Mouse (Mus musculus): ENCODE measurements around the gene Rrp1b. TPM values are rescaled to one million over a fixed set of nuclear protein-coding genes. Genes with fewer than 3 reads are reported as not detected.
A peak's percentile ranks its signal among the peaks of the same experiment; 100 is the strongest.
"Not testable (repeated sequence)": the region's sequence is repeated elsewhere in the genome, so short reads cannot be mapped to it uniquely, and the experiment has no call there.

Gene Rrp1b
- polyA plus RNA-seq, 1 experiment from 2014 or later, result 73.2 TPM

DNA sequence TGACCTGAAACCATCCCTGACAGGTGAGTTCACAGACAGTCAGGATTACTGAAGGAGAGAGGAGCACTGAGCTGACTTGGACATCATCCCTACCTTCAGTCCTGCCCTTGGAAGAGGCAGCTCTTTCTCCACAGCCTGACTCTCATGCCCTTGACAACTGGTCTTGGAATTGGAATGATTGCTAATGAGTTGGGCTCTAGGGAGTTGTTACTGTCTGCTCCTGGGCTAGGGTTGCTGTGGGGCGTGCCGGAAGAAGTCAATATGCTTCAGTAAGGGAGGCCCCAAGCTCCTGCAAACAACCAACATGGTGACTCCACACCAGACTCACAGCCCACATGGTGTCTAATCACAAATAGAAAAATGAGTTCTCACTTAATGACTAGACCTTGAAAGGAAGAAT lies 21.9 kb downstream of the Rrp1b start:
- Histone ChIP-seq H3K4me2 (ENCODE audit: low read length) (no peak overlapping the region), H3K9ac (ENCODE audit: low read length) (no peak overlapping the region), H3K4me1 (replicated peaks; ENCODE audit: control insufficient read depth, insufficient read depth, low read length) (no peaks in the 10 kb centered on the region), H3K9me3 (ENCODE audit: control insufficient read depth, low read length) (no peaks in the 10 kb centered on the region), H3K36me3 (ENCODE audit: control insufficient read depth, insufficient read depth, low read length) (peaks cover 92% of the 10 kb centered on the region), H3K27ac (ENCODE audit: low read depth) (no peak overlapping the region), H3K27me3 (replicated peaks; ENCODE audit: control insufficient read depth, insufficient read depth, low read length) (no peaks in the 10 kb centered on the region), H3K4me3 (ENCODE audit: low read depth, low read length) (no peak overlapping the region)
- ATAC-seq (replicated peaks; ENCODE audit: low FRiP score, low TSS enrichment, low read depth) (no peak), DNase-seq (ENCODE audit: low spot score) (no peak)
- 96% methylated on average over 2 of the region's 2 CpGs for WGBS

- 88% methylated on average over 2 of the region's 2 CpGs for WGBS
- no peak overlapping the region for H3K4me2 ChIP-seq (ENCODE audit: low read length)
- H3K9me3 ChIP-seq (ENCODE audit: control insufficient read depth, low read length), result no peaks in the 10 kb centered on the region
- H3K4me3 ChIP-seq (ENCODE audit: low read depth, low read length), result no peak overlapping the region
- no peak for ATAC-seq (replicated peaks; ENCODE audit: low FRiP score, low TSS enrichment, low read depth)
- H3K4me1 ChIP-seq (replicated peaks; ENCODE audit: control insufficient read depth, insufficient read depth, low read length), result no peaks in the 10 kb centered on the region
- H3K9ac ChIP-seq (ENCODE audit: low read length), result no peak overlapping the region
- H3K36me3 ChIP-seq (ENCODE audit: control insufficient read depth, insufficient read depth, low read length), result peaks cover 79% of the 10 kb centered on the region
- H3K27ac ChIP-seq (ENCODE audit: low read depth), result no peak overlapping the region
- no peaks in the 10 kb centered on the region for H3K27me3 ChIP-seq (replicated peaks; ENCODE audit: control insufficient read depth, insufficient read depth, low read length)
- no peak for DNase-seq (ENCODE audit: low spot score)
Observed at GRCm38 (mm10) chr17:32059084-32059483, 23.2 kb downstream of the Rrp1b start.

GRCm38 (mm10) chr17:32061219-32061618 lies 25.3 kb downstream of the Rrp1b start:
- no peak overlapping the region for H3K4me3 ChIP-seq (ENCODE audit: low read depth, low read length)
- no peak for ATAC-seq (replicated peaks; ENCODE audit: low FRiP score, low TSS enrichment, low read depth)
- 96% methylated on average over 14 of the region's 14 CpGs for WGBS
- H3K9me3 ChIP-seq (ENCODE audit: control insufficient read depth, low read length), result no peaks in the 10 kb centered on the region
- no peak overlapping the region for H3K27ac ChIP-seq (ENCODE audit: low read depth)
- H3K9ac ChIP-seq (ENCODE audit: low read length), result no peak overlapping the region
- H3K4me2 ChIP-seq (ENCODE audit: low read length), result no peak overlapping the region
- peaks cover 60% of the 10 kb centered on the region for H3K36me3 ChIP-seq (ENCODE audit: control insufficient read depth, insufficient read depth, low read length)
- no peak for DNase-seq (ENCODE audit: low spot score)
- no peaks in the 10 kb centered on the region for H3K4me1 ChIP-seq (replicated peaks; ENCODE audit: control insufficient read depth, insufficient read depth, low read length)
- H3K27me3 ChIP-seq (replicated peaks; ENCODE audit: control insufficient read depth, insufficient read depth, low read length), result no peaks in the 10 kb centered on the region

DNA sequence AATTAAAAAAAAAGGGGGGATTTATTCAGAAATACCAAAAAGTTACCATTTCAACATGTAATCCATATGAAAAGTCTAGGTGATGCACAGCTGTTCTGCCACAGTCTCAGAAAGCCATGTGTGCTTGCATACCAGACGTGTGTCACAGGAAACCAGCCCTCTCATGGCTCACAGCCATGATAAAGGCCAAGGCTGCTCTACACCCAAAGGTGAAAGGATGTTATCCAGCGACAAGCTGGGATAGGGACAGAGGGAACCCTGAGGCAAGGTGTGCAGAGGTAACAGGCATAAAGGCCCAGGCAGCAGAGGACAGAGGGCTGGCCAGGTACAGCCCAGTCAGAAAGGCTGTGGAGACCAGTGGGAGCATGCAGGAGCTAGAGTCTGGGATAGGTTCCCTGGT lies 27.8 kb downstream of the Rrp1b start:
- no peaks in the 10 kb centered on the region for H3K9me3 ChIP-seq (ENCODE audit: control insufficient read depth, low read length)
- no peak for DNase-seq (ENCODE audit: low spot score)
- 76% methylated on average over 2 of the region's 2 CpGs for WGBS
- H3K27ac ChIP-seq (ENCODE audit: low read depth), result no peak overlapping the region
- H3K4me3 ChIP-seq (ENCODE audit: low read depth, low read length), result no peak overlapping the region
- H3K4me2 ChIP-seq (ENCODE audit: low read length), result no peak overlapping the region
- H3K9ac ChIP-seq (ENCODE audit: low read length), result no peak overlapping the region
- H3K36me3 ChIP-seq (ENCODE audit: control insufficient read depth, insufficient read depth, low read length), result peaks cover 36% of the 10 kb centered on the region
- H3K4me1 ChIP-seq (replicated peaks; ENCODE audit: control insufficient read depth, insufficient read depth, low read length), result no peaks in the 10 kb centered on the region
- no peaks in the 10 kb centered on the region for H3K27me3 ChIP-seq (replicated peaks; ENCODE audit: control insufficient read depth, insufficient read depth, low read length)
- no peak for ATAC-seq (replicated peaks; ENCODE audit: low FRiP score, low TSS enrichment, low read depth)

DNA sequence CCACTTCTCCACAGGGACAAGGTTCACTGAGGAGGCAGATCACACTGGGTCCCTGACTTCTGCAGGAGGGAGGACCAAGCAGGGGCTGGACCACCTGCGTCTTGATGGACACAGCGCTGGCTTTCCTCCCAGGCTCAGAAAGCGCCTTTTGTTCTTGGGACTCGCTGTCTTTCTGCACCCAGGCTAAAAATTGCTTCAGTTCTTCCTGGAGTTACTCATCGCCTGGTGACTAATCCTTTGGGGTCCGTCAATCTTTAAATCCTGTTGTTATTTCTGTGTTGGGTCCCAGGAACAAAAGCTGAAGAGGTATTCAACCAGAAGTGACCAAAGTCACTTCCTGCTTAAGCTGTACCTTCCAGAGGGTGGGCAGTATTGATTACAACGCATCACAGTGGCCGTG lies 28.9 kb downstream of the Rrp1b start:
- H3K4me1 ChIP-seq (replicated peaks; ENCODE audit: control insufficient read depth, insufficient read depth, low read length); ATAC-seq (replicated peaks; ENCODE audit: low FRiP score, low TSS enrichment, low read depth); H3K4me2 ChIP-seq (ENCODE audit: low read length); H3K27ac ChIP-seq (ENCODE audit: low read depth); H3K9me3 ChIP-seq (ENCODE audit: control insufficient read depth, low read length); H3K27me3 ChIP-seq (replicated peaks; ENCODE audit: control insufficient read depth, insufficient read depth, low read length); H3K4me3 ChIP-seq (ENCODE audit: low read depth, low read length); DNase-seq (ENCODE audit: low spot score); H3K9ac ChIP-seq (ENCODE audit: low read length): not testable (repeated sequence)
- H3K36me3 ChIP-seq (ENCODE audit: control insufficient read depth, insufficient read depth, low read length), result peaks cover 25% of the 10 kb centered on the region
- 73% methylated on average over 8 of the region's 8 CpGs for WGBS

- ATAC-seq (replicated peaks; ENCODE audit: low FRiP score, low TSS enrichment, low read depth), result no peak
- WGBS, result 64% methylated on average over 9 of the region's 9 CpGs
Observed at GRCm38 (mm10) chr17:32067541-32067940, 31.6 kb downstream of the Rrp1b start.

DNA sequence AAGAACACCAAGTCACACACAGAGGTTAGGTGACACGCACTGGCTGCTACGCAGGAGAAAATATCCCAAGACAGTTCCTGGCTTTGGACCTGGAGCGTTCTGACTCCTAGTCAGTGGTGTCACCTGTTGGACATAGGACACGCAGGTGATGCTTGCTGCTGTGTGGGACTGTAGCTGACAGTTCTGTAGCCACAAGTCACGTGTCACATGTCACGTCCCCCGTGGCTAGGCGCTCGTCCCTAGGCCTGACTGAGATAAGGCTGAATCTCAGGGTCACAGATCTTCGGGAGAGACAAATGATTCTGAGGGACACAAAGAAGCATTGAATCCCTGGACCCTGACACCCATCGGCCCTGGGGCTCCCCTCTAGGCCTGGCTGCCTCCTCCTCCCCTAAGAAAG lies 32.5 kb downstream of the Rrp1b start:
- H3K4me3 ChIP-seq (ENCODE audit: low read depth, low read length), result no peak overlapping the region
- DNase-seq (ENCODE audit: low spot score), result no peak
- ATAC-seq (replicated peaks; ENCODE audit: low FRiP score, low TSS enrichment, low read depth), result no peak
- 87% methylated on average over 11 of the region's 11 CpGs for WGBS
- H3K36me3 ChIP-seq (ENCODE audit: control insufficient read depth, insufficient read depth, low read length), result no peaks in the 10 kb centered on the region
- no peak overlapping the region for H3K4me2 ChIP-seq (ENCODE audit: low read length)
- H3K9ac ChIP-seq (ENCODE audit: low read length), result no peak overlapping the region
- no peak overlapping the region for H3K27ac ChIP-seq (ENCODE audit: low read depth)
- H3K9me3 ChIP-seq (ENCODE audit: control insufficient read depth, low read length), result no peaks in the 10 kb centered on the region
- no peaks in the 10 kb centered on the region for H3K4me1 ChIP-seq (replicated peaks; ENCODE audit: control insufficient read depth, insufficient read depth, low read length)
- H3K27me3 ChIP-seq (replicated peaks; ENCODE audit: control insufficient read depth, insufficient read depth, low read length), result no peaks in the 10 kb centered on the region

More at GRCm38 (mm10) chr17:32067541-32067940, 31.6 kb downstream of the Rrp1b start:
- no peaks in the 10 kb centered on the region for H3K4me1 ChIP-seq (replicated peaks; ENCODE audit: control insufficient read depth, insufficient read depth, low read length)
- H3K27ac ChIP-seq (ENCODE audit: low read depth), result no peak overlapping the region
- no peaks in the 10 kb centered on the region for H3K27me3 ChIP-seq (replicated peaks; ENCODE audit: control insufficient read depth, insufficient read depth, low read length)
- no peaks in the 10 kb centered on the region for H3K9me3 ChIP-seq (ENCODE audit: control insufficient read depth, low read length)
- no peak overlapping the region for H3K4me3 ChIP-seq (ENCODE audit: low read depth, low read length)
- H3K36me3 ChIP-seq (ENCODE audit: control insufficient read depth, insufficient read depth, low read length), result no peaks in the 10 kb centered on the region
- H3K4me2 ChIP-seq (ENCODE audit: low read length), result no peak overlapping the region
- H3K9ac ChIP-seq (ENCODE audit: low read length), result no peak overlapping the region
- DNase-seq (ENCODE audit: low spot score), result no peak

DNA sequence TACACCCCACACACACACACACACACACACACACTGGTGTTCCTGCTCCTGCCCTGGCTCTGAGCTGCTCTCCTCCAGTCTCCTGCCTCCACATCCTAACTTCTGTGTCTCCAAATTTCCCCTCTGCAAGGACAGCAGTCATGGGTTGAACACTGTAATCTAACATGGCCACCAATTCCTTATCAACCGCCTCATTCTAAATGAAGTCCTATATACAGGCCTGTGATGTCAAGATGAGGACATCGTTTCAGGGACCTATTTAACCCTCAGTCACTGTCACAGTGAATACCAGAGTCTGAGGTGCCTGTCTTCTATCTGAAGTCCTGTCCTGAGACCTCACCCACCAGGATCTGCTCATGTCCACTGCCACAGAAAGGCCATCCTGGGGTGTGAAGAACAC lies 32.9 kb downstream of the Rrp1b start:
- Histone ChIP-seq H3K4me2 (ENCODE audit: low read length) (no peak overlapping the region), H3K4me3 (ENCODE audit: low read depth, low read length) (no peak overlapping the region), H3K9me3 (ENCODE audit: control insufficient read depth, low read length) (no peaks in the 10 kb centered on the region), H3K36me3 (ENCODE audit: control insufficient read depth, insufficient read depth, low read length) (no peaks in the 10 kb centered on the region), H3K27ac (ENCODE audit: low read depth) (no peak overlapping the region), H3K4me1 (replicated peaks; ENCODE audit: control insufficient read depth, insufficient read depth, low read length) (no peaks in the 10 kb centered on the region), H3K27me3 (replicated peaks; ENCODE audit: control insufficient read depth, insufficient read depth, low read length) (no peaks in the 10 kb centered on the region), H3K9ac (ENCODE audit: low read length) (no peak overlapping the region)
- WGBS, result 87% methylated on average over 2 of the region's 2 CpGs
- DNase-seq (ENCODE audit: low spot score) (no peak), ATAC-seq (replicated peaks; ENCODE audit: low FRiP score, low TSS enrichment, low read depth) (no peak)

DNA sequence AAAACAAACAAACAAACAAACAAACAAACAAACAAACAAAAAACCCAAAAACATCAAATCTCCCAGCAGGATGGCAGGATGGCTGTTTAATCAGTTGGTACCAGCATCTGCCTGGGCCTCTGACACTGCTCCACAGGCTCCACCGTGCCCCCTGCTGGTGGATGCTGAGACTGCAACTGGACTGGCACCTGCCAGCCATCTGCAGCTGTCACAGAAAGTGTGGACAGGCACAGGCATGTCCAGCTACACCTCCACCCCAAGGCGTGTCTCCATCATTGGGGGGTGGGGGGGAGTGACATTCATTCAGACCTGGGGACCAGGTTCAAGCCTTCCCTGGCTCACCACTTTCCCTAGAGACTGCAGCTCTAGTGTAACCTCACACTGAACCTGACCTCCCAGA lies 37.5 kb downstream of the Rrp1b start:
- H3K4me2 ChIP-seq (ENCODE audit: low read length), result no peak overlapping the region
- DNase-seq (ENCODE audit: low spot score) (peak; percentile 96), ATAC-seq (replicated peaks; ENCODE audit: low FRiP score, low TSS enrichment, low read depth) (0 out of 2 replicates have a peak, but pooled peaks have one; percentile 30)
- H3K27me3 ChIP-seq (replicated peaks; ENCODE audit: control insufficient read depth, insufficient read depth, low read length), result no peaks in the 10 kb centered on the region
- H3K27ac ChIP-seq (ENCODE audit: low read depth), result no peak overlapping the region
- H3K4me1 ChIP-seq (replicated peaks; ENCODE audit: control insufficient read depth, insufficient read depth, low read length), result no peaks in the 10 kb centered on the region
- H3K4me3 ChIP-seq (ENCODE audit: low read depth, low read length), result no peak overlapping the region
- no peak overlapping the region for H3K9ac ChIP-seq (ENCODE audit: low read length)
- 0% methylated on average over 2 of the region's 2 CpGs for WGBS
- no peaks in the 10 kb centered on the region for H3K36me3 ChIP-seq (ENCODE audit: control insufficient read depth, insufficient read depth, low read length)
- H3K9me3 ChIP-seq (ENCODE audit: control insufficient read depth, low read length), result no peaks in the 10 kb centered on the region

All from intestine, embryonic 14.5 days (tissue).